Mouse (Mus musculus) cerebellum, adult 2 months (tissue): ENCODE data around the gene Etv6. TPM values are rescaled to one million over a fixed set of nuclear protein-coding genes. Genes with fewer than 3 reads are reported as not detected.

Experiments used
- DNase-seq, 2 experiments: peaks; one replicate each; pipeline ENCODE4 v3.0.0; 2021
- H3K27ac ChIP-seq: fragments of 200-500 bp; 2 replicates; pipeline ENCODE4 v1.5.1; 2012; ENCODE audit warnings: low read length, control low read depth, inconsistent platforms; ENCODE audit not compliant: insufficient read depth
- H3K27me3 ChIP-seq: fragments of 200-500 bp; 2 replicates; pipeline ENCODE4 v1.6.1; 2012; ENCODE audit warnings: inconsistent platforms, mild to moderate bottlenecking, low read length, moderate library complexity; ENCODE audit not compliant: control insufficient read depth, insufficient read depth
- H3K4me1 ChIP-seq: fragments of 200-500 bp; 2 replicates; pipeline ENCODE4 v1.6.1; 2011; ENCODE audit warnings: low read length; ENCODE audit not compliant: control insufficient read depth, insufficient read depth
- H3K4me3 ChIP-seq: fragments of 200-500 bp; replicated peaks from 2 replicates; pipeline ENCODE3; 2011; ENCODE audit warnings: mild to moderate bottlenecking, low read depth, low read length, control low read depth; ENCODE audit not compliant: insufficient read depth
- CTCF ChIP-seq: fragments of 200-500 bp; IDR thresholded peaks from 2 replicates; pipeline ENCODE4 v1.5.1; 2011; ENCODE audit warnings: low read depth, mild to moderate bottlenecking, control low read depth, low read length, moderate library complexity, borderline replicate concordance; ENCODE audit not compliant: insufficient read depth
- POLR2A ChIP-seq: fragments of 200-500 bp; IDR thresholded peaks from 2 replicates; pipeline ENCODE4 v1.6.1; 2011; ENCODE audit warnings: low read length, control low read depth, borderline replicate concordance; ENCODE audit not compliant: insufficient read depth
- WGBS: fragments of 180-500 bp; shearing (Covaris S2); methylation state at CpG from one replicate; pipeline ENCODE4 v1.1.7; 2018; 5-methylcytosine and 5-hydroxymethylcytosine counted together
- polyA plus RNA-seq: library from polyadenylated mRNA; depleted of rRNA; stranded (reverse); fragments of >200 nt; gene quantifications from 2 replicates; pipeline ENCODE4 v1.2.3, GENCODE M21; 2012

Gene Etv6
- polyA plus RNA-seq, 1 experiment, result 8.9 TPM

DNA sequence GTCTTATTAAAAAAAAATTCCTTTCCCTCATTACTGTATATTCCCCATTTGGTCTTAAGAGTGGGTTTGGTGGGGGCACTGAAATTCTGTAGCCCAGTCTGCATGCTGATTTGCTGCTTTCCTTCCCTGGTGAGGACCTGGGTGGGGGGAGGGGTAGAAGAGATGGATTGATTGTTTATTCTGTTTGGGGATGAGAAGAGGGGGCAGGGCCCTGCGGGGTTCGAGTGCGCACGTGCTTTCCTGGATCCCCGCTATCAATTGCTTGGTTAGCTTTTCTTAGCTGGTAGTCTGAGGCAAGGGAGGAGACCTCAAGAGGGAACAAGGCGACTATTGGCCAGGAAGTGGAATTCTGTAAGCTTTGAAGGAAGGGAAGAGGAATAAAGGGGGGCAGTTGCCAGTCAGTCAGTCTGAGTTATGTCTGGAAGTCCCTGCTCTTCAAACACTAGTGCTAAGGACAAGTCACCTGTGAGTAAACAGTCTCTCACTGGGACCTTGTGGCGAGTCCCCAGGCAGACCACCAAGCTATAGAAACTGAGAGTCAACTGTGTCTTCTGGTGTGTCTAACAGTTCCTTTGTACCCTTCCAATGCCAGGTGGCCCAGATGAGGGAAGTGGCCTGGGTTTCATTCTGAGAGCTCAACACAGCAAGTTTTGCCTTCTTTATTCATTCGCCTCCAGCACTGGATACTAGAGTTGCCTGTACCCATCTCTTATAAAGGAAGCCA, 120.6 kb downstream of the Etv6 start:
- H3K27ac ChIP-seq, result no peak overlapping the region

DNA sequence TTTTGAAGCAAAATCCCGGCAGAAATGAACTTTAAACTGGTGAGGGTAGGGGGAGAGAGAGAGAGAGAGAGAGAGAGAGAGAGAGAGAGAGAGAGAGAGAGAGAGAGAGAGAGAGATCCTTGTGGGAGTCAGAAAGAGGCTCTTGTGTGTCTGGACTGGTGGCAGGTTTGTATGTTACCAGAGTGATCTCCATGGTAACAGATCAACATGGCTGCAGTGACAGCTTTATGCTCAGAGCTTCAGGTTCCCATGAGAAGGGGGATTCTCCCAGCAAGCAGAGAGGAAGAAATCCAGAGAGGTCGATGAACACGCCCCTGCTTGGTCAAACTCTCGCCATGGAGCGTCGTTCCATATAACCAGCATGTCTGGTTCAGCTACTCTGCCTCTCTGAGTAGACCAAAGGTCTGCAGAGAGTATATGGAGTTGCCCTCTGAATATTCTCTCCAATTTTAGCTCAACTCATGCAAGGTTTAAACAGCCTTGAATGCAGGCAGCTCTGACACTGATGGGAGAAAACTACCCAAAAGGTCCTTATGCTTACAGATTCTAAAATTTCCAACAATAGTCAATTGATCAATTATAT, 122.1 kb downstream of the Etv6 start:
- WGBS, result 25% methylated on average over 6 of the region's 6 CpGs
- Histone ChIP-seq H3K27me3 (no peaks in the 10 kb centered on the region), H3K4me3 (no peak overlapping the region), H3K4me1 (no peaks in the 10 kb centered on the region), H3K27ac (no peak overlapping the region)
- TF ChIP-seq CTCF, result no peak
- TF ChIP-seq POLR2A, result no peak
- no peak for DNase-seq

More for the DNA sequence above, 120.6 kb downstream of the Etv6 start:
- H3K4me3 ChIP-seq, result no peak overlapping the region
- no peak for TF ChIP-seq CTCF
- no peak for TF ChIP-seq POLR2A
- H3K27me3 ChIP-seq, result no peaks in the 10 kb centered on the region
- no peak for DNase-seq
- no peaks in the 10 kb centered on the region for H3K4me1 ChIP-seq
- 63% methylated on average over 8 of the region's 8 CpGs for WGBS

DNA sequence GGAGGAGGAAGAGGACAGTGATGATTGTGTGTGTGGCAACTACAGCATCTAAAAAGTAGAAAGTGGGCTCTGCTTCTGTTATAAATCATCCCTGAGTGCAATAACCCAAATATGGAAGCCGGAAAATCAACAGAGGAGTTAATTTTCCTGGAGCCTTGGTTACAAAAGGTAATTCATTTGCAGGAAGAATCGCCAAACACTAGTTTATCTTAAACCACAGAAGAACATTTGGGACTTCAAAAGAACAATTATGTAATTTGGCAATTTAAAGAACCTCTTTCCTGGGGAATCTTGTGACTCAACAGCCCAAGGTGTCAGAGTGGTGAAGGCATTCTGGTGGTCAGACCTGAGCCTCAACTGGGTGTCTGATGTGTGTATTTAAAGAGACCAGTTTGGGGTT, 122.7 kb downstream of the Etv6 start:
- Histone ChIP-seq H3K4me1 (no peaks in the 10 kb centered on the region), H3K4me3 (no peak overlapping the region), H3K27ac (no peak overlapping the region), H3K27me3 (no peaks in the 10 kb centered on the region)
- WGBS, result 90% methylated on average over 2 of the region's 2 CpGs
- no peak for TF ChIP-seq CTCF
- TF ChIP-seq POLR2A, result no peak
- DNase-seq, result no peak

DNA sequence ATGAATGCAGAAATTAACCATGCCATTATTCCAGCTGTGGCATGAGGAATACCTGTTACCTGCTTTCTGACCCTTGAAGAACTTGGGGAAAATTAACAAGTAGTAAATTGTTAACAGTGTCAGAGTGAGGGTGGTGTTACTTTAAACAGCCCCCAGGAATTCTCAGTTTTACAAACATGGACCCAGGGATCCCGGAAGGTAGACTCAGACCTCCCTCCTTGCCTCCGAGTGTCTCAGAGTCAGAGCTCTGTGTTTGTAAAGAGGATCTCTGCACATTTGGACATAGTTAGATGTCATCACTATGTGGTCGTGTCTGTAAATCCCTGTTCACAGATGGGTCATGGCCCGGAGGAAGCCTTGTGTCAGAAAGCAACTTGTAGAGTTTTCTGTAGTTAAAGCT, 124.2 kb downstream of the Etv6 start:
- H3K27ac ChIP-seq, result no peak overlapping the region
- WGBS, result 86% methylated on average over 4 of the region's 4 CpGs
- H3K27me3 ChIP-seq, result no peaks in the 10 kb centered on the region
- no peak for TF ChIP-seq CTCF
- no peak for TF ChIP-seq POLR2A
- H3K4me3 ChIP-seq, result no peak overlapping the region
- no peaks in the 10 kb centered on the region for H3K4me1 ChIP-seq
- DNase-seq, result no peak

DNA sequence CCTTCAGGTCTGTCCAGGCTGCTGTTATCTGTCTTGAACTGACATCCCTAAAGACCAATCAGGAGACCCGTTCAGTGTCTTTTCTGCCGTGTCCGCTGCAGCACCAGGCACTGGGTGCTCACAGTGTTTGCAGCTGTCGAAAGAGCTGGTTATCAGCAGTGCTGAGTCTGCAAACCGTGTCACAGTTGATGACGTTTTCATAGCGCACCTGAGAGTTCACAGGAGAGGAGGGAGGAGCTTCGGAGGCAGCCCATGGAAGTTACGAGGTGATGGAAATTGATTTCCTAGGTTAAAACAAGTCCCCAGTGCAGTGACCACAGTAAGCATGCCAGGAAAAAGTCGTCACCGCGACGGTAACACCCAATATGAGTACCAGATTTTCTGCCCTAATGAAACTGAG, 125.5 kb downstream of the Etv6 start:
- no peaks in the 10 kb centered on the region for H3K27me3 ChIP-seq
- WGBS, result 79% methylated on average over 13 of the region's 13 CpGs

DNA sequence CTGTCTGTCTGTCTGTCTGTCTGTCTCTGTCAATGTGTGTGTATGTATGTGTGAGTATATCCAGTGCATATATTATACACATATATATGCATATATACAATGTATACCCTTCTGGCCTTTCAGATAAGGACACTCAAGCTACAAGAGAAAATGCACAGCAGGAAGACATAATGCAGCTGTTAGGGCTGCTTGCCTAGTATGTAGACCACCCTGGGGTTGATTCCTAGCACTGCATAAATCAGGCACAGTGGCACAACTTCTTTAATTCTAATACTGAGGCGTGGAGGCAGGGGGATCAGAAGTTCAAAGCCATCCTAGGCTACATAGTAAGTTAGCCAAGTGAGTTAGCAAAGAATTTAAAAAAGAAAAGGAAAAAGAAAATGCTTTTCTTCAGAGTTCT, 127.8 kb downstream of the Etv6 start:
- Histone ChIP-seq H3K4me1 (no peaks in the 10 kb centered on the region), H3K27me3 (no peaks in the 10 kb centered on the region), H3K27ac (no peak overlapping the region), H3K4me3 (no peak overlapping the region)
- 97% methylated on average over 1 of the region's 1 CpGs for WGBS
- no peak for DNase-seq
- no peak for TF ChIP-seq CTCF
- no peak for TF ChIP-seq POLR2A

More for the DNA sequence above, 125.5 kb downstream of the Etv6 start:
- no peak for DNase-seq
- H3K4me1 ChIP-seq, result no peaks in the 10 kb centered on the region
- no peak overlapping the region for H3K4me3 ChIP-seq
- no peak overlapping the region for H3K27ac ChIP-seq
- TF ChIP-seq CTCF, result no peak
- TF ChIP-seq POLR2A, result no peak

DNA sequence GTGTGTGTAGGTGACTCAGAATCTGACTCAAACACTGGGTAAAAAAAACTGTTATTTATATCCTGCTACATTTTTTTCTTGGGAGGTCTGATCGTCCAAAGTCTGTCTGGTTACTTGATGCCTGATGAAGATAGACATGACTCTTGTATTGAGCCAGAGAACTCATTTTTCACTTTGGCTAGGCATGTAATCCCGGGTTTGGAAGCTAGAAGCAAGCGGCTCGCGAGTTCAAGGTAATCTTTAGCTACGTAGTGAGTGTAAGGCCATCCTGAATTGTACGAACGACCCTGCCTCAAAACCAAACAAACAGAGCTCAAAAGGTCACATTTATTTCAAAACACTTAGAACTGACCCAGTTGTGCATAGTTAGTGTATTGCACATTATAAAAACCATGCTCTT, 128.9 kb downstream of the Etv6 start:
- WGBS, result 77% methylated on average over 8 of the region's 8 CpGs
- DNase-seq, result no peak
- Histone ChIP-seq H3K4me1 (no peaks in the 10 kb centered on the region), H3K27me3 (no peaks in the 10 kb centered on the region), H3K27ac (no peak overlapping the region), H3K4me3 (no peak overlapping the region)
- TF ChIP-seq CTCF (no peak), POLR2A (no peak)

DNA sequence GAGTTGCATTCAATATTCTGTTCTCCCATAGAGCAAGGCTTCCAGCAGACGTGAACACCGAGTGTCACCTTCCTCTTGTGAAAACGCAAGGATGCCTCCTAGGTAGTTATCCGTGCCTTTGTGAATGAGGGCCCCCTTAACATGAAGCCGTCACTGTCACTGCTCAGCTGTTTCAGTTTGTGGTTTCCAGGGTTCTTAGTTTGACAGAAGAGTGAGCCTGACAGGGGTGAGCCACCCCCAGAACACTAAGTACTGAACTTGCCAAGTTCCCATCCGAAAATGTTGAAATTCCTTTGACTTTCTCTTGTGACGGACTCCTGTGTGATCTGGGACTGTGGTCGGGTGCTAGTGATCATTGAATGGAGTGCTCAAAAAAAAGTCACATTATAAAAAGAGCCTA, 129.5 kb downstream of the Etv6 start:
- Histone ChIP-seq H3K4me1 (no peaks in the 10 kb centered on the region; the same call in 1 of the 2 replicates), H3K27me3 (no peaks in the 10 kb centered on the region), H3K27ac (no peak overlapping the region), H3K4me3 (no peak overlapping the region)
- DNase-seq, result no peak
- TF ChIP-seq CTCF, result no peak
- no peak for TF ChIP-seq POLR2A
- 65% methylated on average over 8 of the region's 8 CpGs for WGBS

DNA sequence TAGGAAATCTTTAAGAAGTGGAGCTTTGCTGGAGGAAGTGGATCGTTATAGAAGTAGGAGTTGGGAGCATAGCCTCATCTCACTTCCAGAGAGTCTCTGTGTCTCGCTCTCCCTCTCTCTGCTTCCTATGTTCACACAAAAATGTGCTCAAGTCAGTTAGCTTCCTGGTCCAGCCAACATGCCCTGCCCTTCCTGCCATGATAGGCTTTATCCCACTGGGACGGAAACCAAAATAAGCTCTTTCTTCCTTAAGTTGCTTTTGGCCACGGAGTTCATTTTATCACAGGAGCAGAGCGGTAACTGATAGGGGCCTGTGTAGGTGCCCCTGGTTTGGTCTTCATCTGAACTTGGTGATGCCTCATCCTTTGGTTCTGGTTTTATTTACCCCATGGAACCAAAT, 132.5 kb downstream of the Etv6 start:
- no peak overlapping the region for H3K4me3 ChIP-seq
- TF ChIP-seq POLR2A (no peak), CTCF (no peak)
- 90% methylated on average over 5 of the region's 5 CpGs for WGBS

More for the DNA sequence above, 132.5 kb downstream of the Etv6 start:
- no peak for DNase-seq
- peaks cover 4% of the 10 kb centered on the region for H3K4me1 ChIP-seq
- H3K27ac ChIP-seq, result no peak overlapping the region
- H3K27me3 ChIP-seq, result no peaks in the 10 kb centered on the region
